Mouse (Mus musculus) brain, adult 2 months (tissue): ENCODE data around the gene Scaf4.
"Not testable (repeated sequence)": the region's sequence is repeated elsewhere in the genome, so short reads cannot be mapped to it uniquely, and the experiment has no call there.

Experiments used
- DNase-seq: peaks from one replicate; pipeline ENCODE4 v3.0.0; 2011; ENCODE audit warnings: low read depth, low spot score

The Scaf4 gene

GRCm38 (mm10) chr16:90291675-90292074, 7.4 kb upstream of the Scaf4 start:
- no peak for DNase-seq

- no peak for DNase-seq
Observed at GRCm38 (mm10) chr16:90290962-90291361, 6.7 kb upstream of the Scaf4 start.

DNA sequence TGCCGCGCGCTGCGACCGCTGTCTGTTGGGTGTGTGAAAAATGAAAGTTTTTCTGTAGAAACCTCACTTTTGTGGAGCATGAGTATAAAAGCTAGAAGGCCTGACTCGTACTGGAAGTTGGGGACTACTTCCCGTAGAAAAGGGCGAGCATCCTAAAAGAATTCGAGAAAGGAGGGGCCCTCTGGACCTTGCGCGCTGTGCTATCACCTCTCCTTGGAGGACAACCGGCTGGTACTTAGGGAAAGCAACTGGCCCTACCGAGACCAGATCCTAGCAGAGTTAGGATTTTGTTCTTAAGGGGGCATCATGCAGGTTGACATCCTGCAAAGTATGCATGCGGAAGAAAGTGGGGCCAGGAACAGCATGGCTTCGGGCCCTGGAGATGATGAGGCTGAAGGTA, 613 bp upstream of the Scaf4 start:
- DNase-seq = no peak

DNA sequence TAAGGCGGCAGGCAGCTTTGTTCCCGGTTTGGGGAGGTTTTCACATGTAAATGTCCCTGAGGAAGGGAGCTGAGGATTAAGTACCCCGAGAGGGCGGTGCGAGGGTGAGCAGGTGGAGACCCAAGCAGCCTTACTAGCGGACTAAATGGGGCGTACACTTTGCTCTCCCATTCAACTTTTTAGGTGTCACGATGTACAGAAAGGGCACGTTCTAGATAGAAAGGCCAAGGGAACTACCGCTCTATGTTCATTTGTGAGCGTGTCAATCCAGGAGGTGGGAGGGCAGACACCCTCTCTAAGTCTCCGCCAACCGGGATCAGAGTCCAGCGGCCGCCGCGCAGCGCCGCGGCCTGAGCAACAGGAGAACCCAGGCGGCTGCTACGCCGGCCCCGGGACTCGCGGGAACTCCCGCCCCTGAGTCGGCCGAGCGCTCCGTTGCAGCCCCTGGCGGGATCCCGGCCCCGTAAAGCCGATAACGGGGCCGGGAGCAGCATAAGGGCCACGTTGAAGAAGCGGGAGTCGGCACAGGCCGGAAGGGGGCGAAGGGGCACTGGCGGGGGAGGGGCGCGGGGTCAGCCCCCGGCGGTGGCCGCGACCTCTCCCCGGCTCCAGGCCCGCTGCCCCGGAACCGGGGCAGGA, 918 bp downstream of the Scaf4 start:
- peak; percentile 30 for DNase-seq

DNA sequence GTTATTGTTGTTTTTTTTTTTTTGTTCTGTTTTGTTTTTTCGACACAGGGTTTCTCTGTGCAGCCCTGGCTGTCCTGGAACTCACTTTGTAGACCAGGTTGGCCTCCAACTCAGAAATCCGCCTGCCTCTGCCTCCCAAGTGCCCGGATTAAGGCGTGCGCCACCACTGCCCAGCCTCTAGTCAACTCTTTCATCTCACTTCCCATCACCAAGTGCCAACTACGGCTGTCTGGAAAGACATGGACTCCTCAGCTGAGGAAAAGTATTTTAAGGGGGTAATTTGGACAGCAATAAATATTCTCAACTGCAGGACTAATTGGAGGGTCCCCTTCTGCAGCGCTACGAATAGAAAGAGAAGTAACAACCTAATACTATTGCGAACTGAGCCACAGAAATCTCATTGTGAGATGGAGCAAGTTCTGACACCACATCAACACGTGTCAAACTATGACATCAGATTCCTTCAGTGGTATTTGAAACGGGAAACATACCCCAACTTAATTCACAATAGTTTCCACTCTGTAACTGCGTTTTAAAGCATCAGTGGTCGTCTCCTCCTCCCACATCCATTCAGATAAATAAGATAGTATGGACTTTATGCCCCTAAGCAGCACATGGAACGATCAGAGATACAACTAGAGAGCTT, 1.6 kb downstream of the Scaf4 start:
- DNase-seq = no peak

GRCm38 (mm10) chr16:90281406-90281805, 2.9 kb downstream of the Scaf4 start:
- DNase-seq = no peak

DNA sequence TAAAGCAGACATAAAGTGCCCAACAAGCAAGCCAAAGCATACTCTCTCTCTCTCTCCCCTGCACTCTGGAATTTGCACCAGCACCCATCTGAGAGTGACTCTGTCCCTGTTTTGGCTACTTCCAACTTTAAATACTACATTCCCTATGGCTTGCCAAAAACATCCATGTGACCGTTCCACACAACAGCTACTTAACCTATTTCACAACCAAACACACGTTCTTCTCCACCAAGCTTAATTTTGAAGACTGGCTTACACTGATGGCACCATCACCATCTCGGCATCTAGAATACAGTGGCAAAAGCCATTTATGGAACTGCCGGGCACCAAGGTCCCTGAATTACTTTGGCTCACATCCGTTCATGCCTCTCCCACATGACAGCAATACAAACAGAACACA, 3.3 kb downstream of the Scaf4 start:
- DNase-seq = no peak

- no peak for DNase-seq
Observed at GRCm38 (mm10) chr16:90280515-90280914, 3.8 kb downstream of the Scaf4 start.

- no peak for DNase-seq
Observed at GRCm38 (mm10) chr16:90279058-90279457, 5.2 kb downstream of the Scaf4 start.

DNA sequence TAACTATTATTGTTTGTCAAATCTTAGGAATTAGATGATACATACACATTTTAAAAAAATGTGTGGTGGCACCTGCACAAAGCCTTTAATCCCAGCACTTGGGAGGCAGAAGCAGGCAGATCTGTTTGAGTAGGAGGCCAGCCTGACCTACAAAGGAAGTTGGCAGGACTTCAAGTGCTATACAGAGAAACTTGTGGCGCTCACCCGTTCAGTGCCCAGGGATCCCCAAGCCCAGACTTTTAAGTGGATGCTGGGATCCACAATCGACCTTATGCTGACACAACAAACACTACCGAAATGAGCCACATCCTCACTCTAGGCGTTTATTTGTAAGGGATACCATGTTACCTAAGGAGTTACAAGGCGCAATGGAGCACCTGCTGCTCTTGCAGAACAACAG, 8.8 kb downstream of the Scaf4 start:
- DNase-seq = peak; percentile 62

- DNase-seq = peak; percentile 39
Observed at GRCm38 (mm10) chr16:90266581-90266980, 17.7 kb downstream of the Scaf4 start.

DNA sequence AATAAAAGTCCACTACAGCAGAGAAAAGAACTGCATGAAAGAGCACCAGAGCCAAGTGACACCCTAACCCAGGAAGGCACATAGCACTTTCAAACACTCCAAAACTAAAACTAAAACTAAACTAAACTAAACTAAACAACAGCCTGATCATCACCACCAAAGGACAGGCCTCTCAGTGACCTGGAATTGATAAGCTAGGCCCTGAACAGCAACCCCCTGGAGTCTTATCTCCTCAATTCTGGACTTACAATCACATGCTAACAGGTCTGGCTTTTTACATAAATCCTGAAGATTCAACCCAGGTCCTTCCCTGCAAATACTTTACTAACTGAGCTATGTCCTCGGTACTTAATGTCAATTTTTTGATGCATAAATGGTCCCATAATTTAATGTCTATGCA, 19.2 kb downstream of the Scaf4 start:
- no peak for DNase-seq

DNA sequence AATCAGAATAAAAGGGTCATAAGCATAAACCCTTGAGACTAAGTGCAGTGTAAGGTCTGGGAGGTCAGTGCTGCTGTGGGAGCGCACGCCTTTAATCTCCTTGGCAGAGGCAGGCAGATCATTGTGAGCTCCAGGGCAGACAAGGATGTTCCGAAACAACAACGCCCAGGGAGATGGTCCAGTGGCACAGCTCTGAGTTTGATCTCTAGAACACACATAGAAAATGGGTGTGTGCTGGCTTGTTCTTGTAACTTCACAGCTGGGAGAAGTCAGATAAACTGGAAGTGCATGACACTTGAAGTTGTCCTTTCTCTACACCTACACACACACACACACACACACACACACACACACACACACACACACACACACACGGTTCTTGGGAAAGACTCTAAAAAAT, 20.3 kb downstream of the Scaf4 start:
- no peak for DNase-seq

DNA sequence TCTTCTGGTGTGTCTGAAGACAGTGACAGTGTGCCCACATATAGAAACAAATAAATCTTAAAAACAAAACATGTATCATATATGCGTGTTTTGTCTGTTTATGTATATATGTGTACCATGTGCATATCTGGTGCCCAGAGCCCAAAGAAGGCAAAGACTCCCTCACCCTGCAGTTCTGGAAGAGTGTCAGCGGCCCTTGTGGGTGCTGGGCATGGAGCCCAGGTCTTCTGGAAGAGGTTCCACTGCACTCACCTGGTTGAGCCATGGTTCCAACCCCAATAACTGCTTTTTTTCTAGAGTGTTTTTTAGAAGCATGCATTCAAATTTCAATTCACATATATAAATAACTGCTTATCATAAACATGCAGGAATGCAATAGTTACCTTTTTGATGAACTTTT, 22.5 kb downstream of the Scaf4 start:
- DNase-seq = peak; percentile 63

DNA sequence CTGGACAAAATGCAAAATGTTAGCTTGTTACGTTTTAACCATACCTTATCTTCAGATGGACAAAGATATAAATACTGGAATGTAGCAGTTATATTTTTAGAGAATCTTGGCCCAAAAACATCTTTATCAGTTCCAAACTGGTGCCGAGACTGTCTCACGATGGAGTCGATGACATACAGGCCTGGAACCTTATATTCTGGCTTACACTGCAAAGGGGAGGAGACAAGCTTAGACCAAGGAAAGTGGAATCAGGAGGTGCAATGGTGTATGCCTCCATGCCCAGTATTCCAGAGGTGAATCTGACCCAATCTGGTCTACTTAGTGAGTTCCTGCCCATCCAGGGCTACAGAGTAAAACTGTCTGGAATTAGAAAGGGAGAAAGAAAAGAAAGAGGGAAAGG, 24.2 kb downstream of the Scaf4 start:
- DNase-seq = no peak

DNA sequence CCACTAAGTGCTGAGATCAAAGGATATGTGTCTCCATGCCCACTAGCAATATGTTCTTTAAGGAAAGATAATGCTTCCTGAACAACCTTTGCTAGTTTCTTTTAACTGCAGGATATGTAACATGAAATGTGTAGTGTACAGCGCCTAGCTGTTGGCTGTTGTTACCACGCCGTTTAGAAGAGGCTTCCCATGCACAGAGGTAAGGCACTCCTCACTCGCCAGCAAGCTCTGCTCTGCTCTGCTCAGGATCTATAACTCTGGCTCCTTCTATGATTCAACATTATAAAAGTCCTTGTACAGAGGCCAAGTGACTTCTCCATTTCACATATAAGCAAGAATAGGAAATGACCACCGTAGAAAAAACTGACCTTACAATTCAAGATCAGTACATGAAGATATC, 24.7 kb downstream of the Scaf4 start:
- DNase-seq = no peak

DNA sequence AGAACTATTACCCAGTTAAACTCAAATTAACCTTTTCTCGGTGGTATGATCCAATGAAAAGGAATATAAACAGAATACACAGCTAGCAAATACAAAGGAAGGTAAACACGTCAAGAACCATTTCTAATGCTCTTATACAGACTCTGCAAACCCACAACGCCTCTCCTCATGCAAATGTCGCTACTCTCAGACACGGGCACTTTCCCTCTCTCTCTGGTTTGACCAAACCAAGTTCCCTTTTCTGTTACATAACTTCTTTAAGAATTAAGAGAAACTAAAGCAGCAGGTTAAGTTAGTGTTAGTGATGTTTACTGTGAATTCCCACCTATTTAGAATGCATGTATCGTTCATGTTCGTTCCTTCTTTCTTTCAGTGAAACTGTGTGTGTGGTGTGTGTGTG, 25.4 kb downstream of the Scaf4 start:
- DNase-seq = no peak

DNA sequence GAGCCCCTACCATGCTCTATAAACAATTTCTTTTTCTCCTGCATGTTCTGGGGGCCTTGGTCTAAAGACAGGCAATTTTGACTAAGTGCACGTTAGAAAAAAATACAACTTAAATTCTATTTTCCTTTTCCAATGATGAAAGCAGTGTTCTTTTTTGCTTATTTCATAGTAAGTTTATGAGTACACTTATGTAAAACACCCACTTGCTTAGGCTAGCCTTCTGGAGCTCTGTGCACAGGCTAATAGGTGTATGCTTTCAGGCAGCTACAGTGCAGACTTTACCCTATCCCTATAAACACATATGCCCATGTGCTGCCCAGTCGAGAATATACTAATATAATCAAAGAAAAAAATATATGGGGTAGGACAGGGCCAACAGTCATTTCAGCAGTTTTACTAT, 31.8 kb downstream of the Scaf4 start:
- peak; percentile 45 for DNase-seq

DNA sequence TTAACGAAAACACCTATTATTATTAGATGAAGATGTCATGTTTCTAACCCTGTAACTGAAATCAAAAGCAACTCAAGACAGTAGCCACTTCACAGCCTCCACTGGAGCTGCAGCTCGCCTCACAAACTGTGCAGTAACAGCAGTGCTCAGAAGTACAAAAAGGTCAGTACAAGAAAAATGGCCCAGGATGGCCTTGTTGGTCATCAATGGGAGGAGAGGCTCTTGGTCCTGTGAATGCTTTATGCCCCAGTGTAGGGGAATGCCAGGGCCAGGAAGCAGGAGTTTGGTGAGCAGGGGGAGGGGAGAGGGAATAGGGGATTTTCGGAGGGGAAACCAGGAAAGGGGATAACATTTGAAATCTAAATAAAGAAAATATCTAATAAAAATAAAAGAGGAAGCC, 33.0 kb downstream of the Scaf4 start:
- DNase-seq = not testable (repeated sequence)

- peak; percentile 37 for DNase-seq
Observed at GRCm38 (mm10) chr16:90250099-90250498, 34.2 kb downstream of the Scaf4 start.

DNA sequence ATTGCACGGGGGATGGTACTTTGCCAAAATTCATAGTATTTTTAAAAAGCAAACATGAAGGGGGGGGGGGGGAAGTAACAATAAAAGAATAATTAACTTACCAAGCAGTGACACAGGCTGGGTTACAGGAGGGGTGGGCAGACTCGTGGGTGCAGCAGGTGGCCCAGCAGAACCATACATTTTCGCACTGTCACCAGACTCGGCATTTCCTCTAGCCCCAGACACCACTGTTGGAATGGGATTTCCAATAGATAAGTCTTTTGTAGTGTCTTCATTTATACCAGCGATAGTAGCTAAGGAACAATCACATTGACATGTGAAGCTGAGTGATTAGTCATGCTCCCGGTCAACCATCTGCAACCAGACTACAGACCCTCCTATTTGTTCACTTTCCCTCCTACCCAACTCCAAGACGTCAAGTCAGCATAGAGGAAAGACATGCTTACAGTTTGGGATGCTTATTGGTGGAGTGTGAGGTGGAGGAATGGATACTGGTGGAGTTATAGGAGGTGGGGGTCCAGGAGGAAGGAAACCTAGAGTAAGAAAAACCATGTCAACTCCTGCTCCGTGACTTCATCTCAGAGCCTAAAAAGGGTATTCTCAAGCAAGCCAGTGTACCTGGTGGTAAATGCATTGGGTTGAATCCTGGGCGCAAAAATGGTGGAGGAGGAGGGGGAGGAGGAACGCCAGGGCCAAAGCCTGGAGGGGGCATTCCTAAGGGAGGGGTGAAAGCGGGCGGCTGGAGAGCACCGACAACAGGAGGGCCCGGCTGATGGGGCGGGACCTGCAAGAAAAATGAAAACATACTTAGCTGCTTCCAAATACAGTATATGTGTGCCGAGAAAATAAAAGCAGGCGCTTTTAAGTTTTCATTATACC, 41.6 kb downstream of the Scaf4 start:
- DNase-seq = no peak

DNA sequence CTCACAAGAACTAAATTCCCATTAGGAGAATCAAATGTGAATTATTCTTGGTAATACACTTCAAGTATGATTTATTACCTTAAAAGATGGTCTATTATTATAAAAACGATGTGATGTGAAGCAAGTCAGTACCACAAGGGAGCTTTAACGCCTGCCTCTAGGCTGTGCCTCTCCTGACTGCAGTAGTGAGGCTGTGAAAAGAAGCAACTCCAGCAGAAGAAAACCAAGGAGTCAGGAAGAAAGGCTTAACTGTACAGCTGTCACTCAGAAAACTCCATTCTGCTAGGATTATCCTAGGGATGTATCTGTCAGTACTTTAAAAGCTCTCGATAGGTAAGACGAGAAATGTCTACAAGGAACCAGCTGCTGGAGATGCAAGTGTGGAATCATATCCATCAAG, 42.4 kb downstream of the Scaf4 start:
- DNase-seq = no peak
